Mouse (Mus musculus) forebrain, embryonic 14.5 days (tissue): ENCODE results near the gene Chn2. TPM values are rescaled to one million over a fixed set of nuclear protein-coding genes. Genes with fewer than 3 reads are reported as not detected.

ENCODE experiments used
- ATAC-seq: fragments of 200-750 bp; cut with Nextera tagmentation; 2 replicates; pipeline ENCODE4 v1.8.0; 2017; ENCODE audit warnings: mild to moderate bottlenecking, moderate library complexity
- DNase-seq: peaks from one replicate; pipeline ENCODE4 v3.0.0-alpha.2; 2015; ENCODE audit warnings: low spot score
- H3K27ac ChIP-seq: fragments of 300-500 bp; sonication (generic); 2 replicates; pipeline ENCODE4 v1.5.1; 2014; ENCODE audit warnings: low read depth, mild to moderate bottlenecking, control low read depth, low read length, moderate library complexity
- H3K27me3 ChIP-seq: fragments of 300-500 bp; sonication (generic); replicated peaks from 2 replicates; pipeline ENCODE4 v1.6.1; 2014; ENCODE audit warnings: low read length, control low read depth, mixed read lengths; ENCODE audit not compliant: control insufficient read depth, insufficient read depth
- H3K36me3 ChIP-seq: fragments of 300-500 bp; sonication (generic); 2 replicates; pipeline ENCODE4 v1.6.1; 2014; ENCODE audit warnings: low read length, control low read depth; ENCODE audit not compliant: control insufficient read depth, insufficient read depth
- H3K4me1 ChIP-seq: fragments of 300-500 bp; sonication (generic); 2 replicates; pipeline ENCODE4 v1.6.1; 2014; ENCODE audit warnings: antibody characterized with exemption, low read length, control low read depth; ENCODE audit not compliant: control insufficient read depth, insufficient read depth
- H3K4me2 ChIP-seq: fragments of 300-500 bp; sonication (generic); 2 replicates; pipeline ENCODE4 v1.6.1; 2014; ENCODE audit warnings: mild to moderate bottlenecking, control low read depth, low read length
- H3K4me3 ChIP-seq: fragments of 300-500 bp; sonication (generic); 2 replicates; pipeline ENCODE4 v1.5.1; 2014; ENCODE audit warnings: low read depth, low read length, control low read depth
- H3K9ac ChIP-seq: fragments of 300-500 bp; sonication (generic); 2 replicates; pipeline ENCODE4 v1.6.1; 2014; ENCODE audit warnings: mild to moderate bottlenecking, low read length, control low read depth, moderate library complexity
- H3K9me3 ChIP-seq: fragments of 300-500 bp; sonication (generic); replicated peaks from 2 replicates; pipeline ENCODE4 v1.6.1; 2016; ENCODE audit warnings: low read length, control low read depth, mixed read lengths; ENCODE audit not compliant: control insufficient read depth
- WGBS: fragments of 180-500 bp; shearing (Covaris S2); extraction: QIAGEN DNeasy Blood & Tissue Kit; methylation state at CpG from one replicate; pipeline ENCODE4 v1.1.7; 2014; 5-methylcytosine and 5-hydroxymethylcytosine counted together
- polyA plus RNA-seq: library from polyadenylated mRNA; unstranded; fragments of >200 nt; fragmentation: Nextera tagmentation; extraction: Ambion mirVana; gene quantifications from 2 replicates; pipeline ENCODE4 v1.2.1, GENCODE M21; 2014

Chn2 gene
- polyA plus RNA-seq, 1 experiment from 2014 or later = 45.9 TPM

- no peaks in the 10 kb centered on the region for H3K36me3 ChIP-seq
- no peak for DNase-seq
- H3K27ac ChIP-seq = no peak overlapping the region
- no peaks in the 10 kb centered on the region for H3K4me1 ChIP-seq
- no peaks in the 10 kb centered on the region for H3K27me3 ChIP-seq
- no peak overlapping the region for H3K4me2 ChIP-seq
- no peak overlapping the region for H3K4me3 ChIP-seq
- no peaks in the 10 kb centered on the region for H3K9me3 ChIP-seq
- 85% methylated on average over 4 of the region's 4 CpGs for WGBS
- ATAC-seq = no peak
- H3K9ac ChIP-seq = no peak overlapping the region
Observed at GRCm38 (mm10) chr6:54088168-54088567, 48.8 kb downstream of the Chn2 start.

- Histone ChIP-seq H3K4me3 (no peak overlapping the region), H3K9me3 (no peaks in the 10 kb centered on the region), H3K9ac (no peak overlapping the region), H3K27ac (no peak overlapping the region), H3K36me3 (no peaks in the 10 kb centered on the region), H3K4me1 (no peaks in the 10 kb centered on the region), H3K27me3 (no peaks in the 10 kb centered on the region), H3K4me2 (no peak overlapping the region)
- no peak for ATAC-seq
- DNase-seq = no peak
- WGBS = 76% methylated on average over 3 of the region's 3 CpGs
Observed at GRCm38 (mm10) chr6:54090822-54091221, 51.5 kb downstream of the Chn2 start.

GRCm38 (mm10) chr6:54092920-54093319 lies 53.6 kb downstream of the Chn2 start:
- Histone ChIP-seq H3K36me3 (no peaks in the 10 kb centered on the region), H3K4me2 (no peak overlapping the region), H3K27ac (no peak overlapping the region), H3K9me3 (no peaks in the 10 kb centered on the region), H3K27me3 (no peaks in the 10 kb centered on the region), H3K9ac (no peak overlapping the region), H3K4me1 (no peaks in the 10 kb centered on the region; the same call in 1 of the 2 replicates), H3K4me3 (no peak overlapping the region)
- 73% methylated on average over 3 of the region's 3 CpGs for WGBS
- ATAC-seq (no peak), DNase-seq (no peak)

- DNase-seq (peak; percentile 30), ATAC-seq (no peak)
- H3K27ac ChIP-seq = no peak overlapping the region
- no peaks in the 10 kb centered on the region for H3K9me3 ChIP-seq
- no peak overlapping the region for H3K4me3 ChIP-seq
- H3K4me1 ChIP-seq = peaks cover 5% of the 10 kb centered on the region; the same call in 1 of the 2 replicates
- no peak overlapping the region for H3K9ac ChIP-seq
- 17% methylated on average over 6 of the region's 6 CpGs for WGBS
- H3K36me3 ChIP-seq = no peaks in the 10 kb centered on the region
- H3K4me2 ChIP-seq = no peak overlapping the region
- no peaks in the 10 kb centered on the region for H3K27me3 ChIP-seq
Observed at GRCm38 (mm10) chr6:54096147-54096761, 56.9 kb downstream of the Chn2 start.

- Histone ChIP-seq H3K9ac (no peak overlapping the region), H3K36me3 (no peaks in the 10 kb centered on the region), H3K4me2 (no peak overlapping the region), H3K27ac (no peak overlapping the region), H3K4me3 (no peak overlapping the region), H3K27me3 (no peaks in the 10 kb centered on the region), H3K9me3 (no peaks in the 10 kb centered on the region), H3K4me1 (peaks cover 5% of the 10 kb centered on the region; the same call in 1 of the 2 replicates)
- WGBS = 6% methylated on average over 7 of the region's 7 CpGs
- DNase-seq = no peak
- ATAC-seq = no peak
Observed at GRCm38 (mm10) chr6:54096836-54097235, 57.5 kb downstream of the Chn2 start.

GRCm38 (mm10) chr6:54098339-54098738 lies 59.0 kb downstream of the Chn2 start:
- 92% methylated on average over 6 of the region's 6 CpGs for WGBS
- Histone ChIP-seq H3K4me1 (peaks cover 5% of the 10 kb centered on the region; the same call in 1 of the 2 replicates), H3K9ac (no peak overlapping the region), H3K27ac (no peak overlapping the region), H3K36me3 (no peaks in the 10 kb centered on the region), H3K4me3 (no peak overlapping the region), H3K27me3 (no peaks in the 10 kb centered on the region), H3K4me2 (no peak overlapping the region), H3K9me3 (no peaks in the 10 kb centered on the region)
- no peak for ATAC-seq
- no peak for DNase-seq

- Histone ChIP-seq H3K36me3 (no peaks in the 10 kb centered on the region), H3K4me3 (no peak overlapping the region), H3K9me3 (no peaks in the 10 kb centered on the region), H3K4me2 (no peak overlapping the region), H3K27me3 (no peaks in the 10 kb centered on the region), H3K4me1 (peaks cover 5% of the 10 kb centered on the region; the same call in 1 of the 2 replicates), H3K9ac (no peak overlapping the region), H3K27ac (no peak overlapping the region)
- WGBS = 45% methylated on average over 6 of the region's 6 CpGs
- peak; percentile 46 for DNase-seq
- no peak for ATAC-seq
Observed at GRCm38 (mm10) chr6:54099659-54100058, 60.3 kb downstream of the Chn2 start.

GRCm38 (mm10) chr6:54102210-54102609 lies 62.9 kb downstream of the Chn2 start:
- no peak overlapping the region for H3K4me2 ChIP-seq
- no peak for ATAC-seq
- no peak for DNase-seq
- H3K27me3 ChIP-seq = no peaks in the 10 kb centered on the region
- H3K9me3 ChIP-seq = no peaks in the 10 kb centered on the region
- H3K4me3 ChIP-seq = no peak overlapping the region
- H3K36me3 ChIP-seq = no peaks in the 10 kb centered on the region
- peaks cover 11% of the 10 kb centered on the region; the same call in 1 of the 2 replicates for H3K4me1 ChIP-seq
- H3K27ac ChIP-seq = no peak overlapping the region
- WGBS = 93% methylated on average over 4 of the region's 4 CpGs
- H3K9ac ChIP-seq = no peak overlapping the region

GRCm38 (mm10) chr6:54103276-54103975 lies 64.1 kb downstream of the Chn2 start:
- H3K36me3 ChIP-seq = no peaks in the 10 kb centered on the region
- no peak overlapping the region for H3K27ac ChIP-seq
- peaks cover 11% of the 10 kb centered on the region; the same call in 1 of the 2 replicates for H3K4me1 ChIP-seq
- ATAC-seq = no peak
- no peaks in the 10 kb centered on the region for H3K9me3 ChIP-seq
- 87% methylated on average over 9 of the region's 9 CpGs for WGBS
- H3K4me3 ChIP-seq = no peak overlapping the region
- no peaks in the 10 kb centered on the region for H3K27me3 ChIP-seq
- H3K9ac ChIP-seq = no peak overlapping the region
- no peak overlapping the region for H3K4me2 ChIP-seq
- DNase-seq = no peak
